Mouse (Mus musculus): ENCODE measurements at regions not wholly inside any gene's neighbourhood (a gene's known extent, or its start where the extent isn't known, plus 50 kb on each side); places are given as distances from the start of the nearest gene placed in this dataset.
"Not testable (repeated sequence)": the region's sequence is repeated elsewhere in the genome, so short reads cannot be mapped to it uniquely, and the experiment has no call there.

GRCm38 (mm10) chr7:62179387-62179786 is 167.0 kb upstream of the Ndn start:
- peak; percentile 3 to 10 for DNase-seq

DNA sequence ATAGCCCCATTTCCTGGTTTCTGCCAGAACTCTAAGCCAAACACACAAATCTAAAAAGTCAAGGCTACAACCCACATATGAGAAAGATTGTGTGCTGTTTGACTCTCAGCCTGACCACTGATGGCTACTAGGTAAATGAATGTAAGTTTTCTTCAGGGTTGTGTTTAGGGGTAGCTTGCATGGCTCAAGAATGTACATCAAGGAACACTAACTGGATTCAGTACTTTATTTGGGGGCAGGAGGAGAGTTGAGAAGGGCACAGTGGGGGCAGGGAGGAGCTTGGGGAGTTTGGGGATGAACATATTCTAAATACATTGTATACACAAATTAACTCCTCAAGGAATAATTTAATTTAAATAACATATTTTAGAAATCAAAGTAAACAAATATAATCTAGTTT is 137.8 kb upstream of the Ndn start:
- DNase-seq, result no peak

DNA sequence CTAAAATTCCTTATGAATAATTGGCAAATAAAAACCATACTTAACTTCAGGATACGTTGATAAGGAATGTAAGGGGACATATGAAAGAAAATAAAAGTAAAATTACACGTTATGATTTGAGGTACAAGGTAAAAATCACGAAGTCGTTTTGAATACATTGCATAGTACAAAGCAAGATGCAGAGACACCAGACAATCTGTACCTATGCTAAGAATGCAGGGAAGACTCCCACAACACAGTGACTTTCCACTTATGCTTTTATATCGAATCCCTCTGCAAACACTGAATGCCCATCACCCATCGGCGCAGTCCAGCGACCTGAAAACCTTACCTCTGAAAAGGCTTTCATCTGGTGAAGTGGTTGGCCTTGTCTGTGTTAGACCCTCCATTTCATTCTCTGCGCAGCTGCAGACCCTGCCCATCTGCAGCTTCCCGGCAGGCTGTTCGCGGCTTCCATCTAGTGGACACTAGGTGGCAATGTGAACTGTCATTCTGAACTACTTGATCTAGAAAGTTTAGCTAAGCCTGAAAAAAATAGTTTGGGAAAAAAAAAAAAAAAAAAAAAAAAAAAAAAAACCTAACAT is 137.2 kb upstream of the Ndn start:
- DNase-seq, result peak; percentile 43 to 51

DNA sequence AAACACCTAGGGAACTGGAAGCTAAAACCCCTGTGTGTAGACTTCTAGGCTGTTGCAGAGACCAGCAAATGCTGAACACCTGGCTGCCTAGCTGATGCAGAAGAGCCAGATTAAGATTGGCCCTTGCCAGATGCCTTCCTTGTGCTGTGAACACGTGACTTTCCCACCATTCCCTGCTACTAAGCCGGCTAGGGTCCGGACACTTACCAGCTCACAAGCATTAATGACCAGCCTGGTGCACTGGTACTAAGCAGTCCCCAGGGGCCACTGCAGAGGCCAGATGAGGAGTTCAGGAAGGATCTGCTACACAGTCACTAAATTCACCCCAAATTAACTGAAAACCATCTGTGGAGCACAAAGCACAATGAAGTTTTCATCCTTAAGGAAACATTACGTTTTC is 121.2 kb upstream of the Ndn start:
- no peak for DNase-seq

DNA sequence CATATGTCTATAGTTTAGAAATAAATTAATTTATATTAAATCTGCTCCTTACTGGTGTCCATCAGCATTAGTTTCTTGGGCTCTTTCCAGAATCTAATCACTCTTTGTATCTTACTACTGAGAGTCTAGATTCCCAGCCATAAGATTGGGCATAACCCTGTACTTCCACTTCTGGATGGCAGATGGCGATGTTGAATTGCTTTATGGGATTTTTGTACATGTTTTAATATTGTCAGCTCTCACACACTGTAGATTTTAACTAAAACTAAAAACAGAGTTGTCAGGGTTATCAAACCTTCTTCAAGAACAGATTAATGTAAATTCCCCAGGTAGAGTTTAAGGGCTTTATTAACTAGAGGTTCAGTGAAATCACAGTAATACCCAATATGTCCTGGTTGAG is 118.6 kb upstream of the Ndn start:
- peak in 1 of 2 experiments; percentile 15 for DNase-seq

DNA sequence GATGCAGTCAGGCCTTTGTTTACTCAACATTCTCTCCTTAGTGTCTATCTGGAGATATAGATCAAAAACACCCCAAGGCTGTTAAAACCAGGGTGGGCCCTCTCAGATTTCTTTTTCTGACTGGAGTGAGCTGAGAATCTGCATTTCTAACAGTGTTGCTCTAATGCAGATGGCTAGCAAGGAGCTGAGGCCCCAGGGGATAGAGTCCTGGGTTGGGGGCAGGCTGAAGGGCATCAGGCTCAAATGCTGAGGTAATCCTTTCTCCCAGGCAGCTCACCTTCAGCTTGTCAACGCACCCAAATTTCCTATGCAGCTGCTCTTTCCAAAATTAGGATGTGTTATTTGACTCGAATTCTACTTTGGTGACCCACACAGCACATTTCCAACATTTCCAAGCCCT is 115.7 kb upstream of the Ndn start:
- no peak for DNase-seq

- no peak for DNase-seq
Measured at GRCm38 (mm10) chr7:62231120-62231574, 115.2 kb upstream of the Ndn start.

DNA sequence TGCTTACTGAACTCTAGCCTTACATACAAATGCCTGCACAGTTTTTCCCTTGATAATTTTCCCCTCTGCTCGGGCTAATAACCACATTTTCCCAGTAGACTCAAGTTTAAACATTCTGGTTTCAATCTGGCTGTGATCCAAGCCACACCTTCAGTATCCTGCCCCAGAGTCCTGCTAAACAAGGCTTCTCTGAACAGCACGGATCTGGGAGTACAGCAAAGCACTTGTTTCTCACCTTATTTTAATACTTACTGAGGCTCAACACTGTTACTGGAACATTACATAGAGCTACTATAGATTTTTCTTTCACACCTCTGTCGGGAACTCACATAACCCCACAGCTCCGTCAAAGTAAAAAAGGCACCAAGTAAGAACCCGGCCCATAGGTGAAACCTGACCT is 114.3 kb upstream of the Ndn start:
- DNase-seq, result no peak

GRCm38 (mm10) chr7:62234037-62234436 is 112.3 kb upstream of the Ndn start:
- DNase-seq, result no peak

GRCm38 (mm10) chr7:62235766-62236165 is 110.6 kb upstream of the Ndn start:
- no peak for DNase-seq

GRCm38 (mm10) chr7:62261688-62262114 is 84.7 kb upstream of the Ndn start:
- no peak for DNase-seq

DNA sequence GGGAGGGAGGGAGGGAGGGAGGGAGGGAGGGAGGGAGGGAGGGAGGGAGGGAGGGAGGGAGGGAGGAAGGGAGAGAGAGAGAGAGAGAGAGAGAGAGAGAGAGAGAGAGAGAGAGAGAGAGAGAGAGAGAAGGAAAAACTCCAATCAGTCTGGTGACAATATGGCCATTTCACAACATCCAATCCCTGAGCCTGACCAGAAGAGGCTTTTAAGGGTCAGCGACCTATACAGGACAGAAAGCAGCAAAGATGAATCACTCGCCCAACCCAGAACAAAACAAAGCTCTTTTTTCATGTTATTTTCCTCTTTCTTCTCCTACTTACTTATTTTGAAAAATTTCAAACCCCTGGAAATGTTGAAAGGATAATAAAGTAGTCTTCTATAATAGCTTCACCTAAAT is 84.2 kb upstream of the Ndn start:
- not testable (repeated sequence) for DNase-seq

- DNase-seq, result no peak
Measured at GRCm38 (mm10) chr7:62269156-62269855, 77.1 kb upstream of the Ndn start.

DNA sequence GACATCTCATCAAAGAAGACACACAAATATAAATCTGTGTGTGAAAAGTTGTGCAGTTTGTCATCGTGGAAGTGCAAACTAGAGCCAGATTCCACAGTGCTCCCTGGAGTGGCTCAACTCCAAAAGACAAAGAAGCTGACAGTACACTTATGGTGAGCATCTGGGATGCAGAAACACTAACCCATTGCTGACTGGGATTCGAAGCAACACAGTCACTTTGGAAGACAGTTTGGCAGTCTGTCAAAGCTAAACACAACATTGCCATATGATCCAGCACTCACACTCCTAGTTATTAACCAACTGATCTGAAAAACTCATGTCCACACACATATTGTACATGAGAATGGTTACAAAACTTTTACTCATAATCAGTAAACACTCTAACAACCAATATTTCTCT is 70.2 kb upstream of the Ndn start:
- DNase-seq, result no peak

GRCm38 (mm10) chr7:62278492-62278891 is 67.9 kb upstream of the Ndn start:
- DNase-seq, result no peak

GRCm38 (mm10) chr7:62279022-62279421 is 67.3 kb upstream of the Ndn start:
- DNase-seq, result no peak
